Mouse (Mus musculus) midbrain, postnatal 0 days (tissue): Measurements from ENCODE around the gene Plcl1. TPM values are rescaled to one million over a fixed set of nuclear protein-coding genes. Genes with fewer than 3 reads are reported as not detected.

Experiments used
- ATAC-seq: fragments of 200-750 bp; cut with Nextera tagmentation; 2 replicates; pipeline ENCODE4 v1.8.0; 2017; ENCODE audit warnings: moderate number of reproducible peaks, mild to moderate bottlenecking, moderate TSS enrichment, moderate library complexity; ENCODE audit not compliant: low FRiP score
- DNase-seq: peaks from one replicate; pipeline ENCODE4 v3.0.0-alpha.2; 2015; ENCODE audit warnings: low spot score
- H3K27ac ChIP-seq: fragments of 300-500 bp; sonication (generic); 2 replicates; pipeline ENCODE4 v1.5.1; 2014; ENCODE audit warnings: low read depth, mild to moderate bottlenecking, low read length, mixed read lengths
- H3K27me3 ChIP-seq: fragments of 300-500 bp; sonication (generic); 2 replicates; pipeline ENCODE4 v1.6.1; 2014; ENCODE audit warnings: low read length, control low read depth, mixed read lengths; ENCODE audit not compliant: insufficient read depth
- H3K36me3 ChIP-seq: fragments of 300-500 bp; sonication (generic); 2 replicates; pipeline ENCODE4 v1.6.1; 2014; ENCODE audit warnings: low read length, control low read depth, mixed read lengths; ENCODE audit not compliant: insufficient read depth
- H3K4me1 ChIP-seq: fragments of 300-500 bp; sonication (generic); 2 replicates; pipeline ENCODE4 v1.6.1; 2014; ENCODE audit warnings: mild to moderate bottlenecking, control low read depth, antibody characterized with exemption, low read length, mixed read lengths; ENCODE audit not compliant: insufficient read depth
- H3K4me2 ChIP-seq: fragments of 300-500 bp; sonication (generic); 2 replicates; pipeline ENCODE4 v1.6.1; 2014; ENCODE audit warnings: low read depth, mild to moderate bottlenecking, low read length, mixed read lengths; ENCODE audit not compliant: poor library complexity, severe bottlenecking
- H3K4me3 ChIP-seq: fragments of 300-500 bp; sonication (generic); 2 replicates; pipeline ENCODE4 v1.5.1; 2014; ENCODE audit warnings: low read depth, mild to moderate bottlenecking, low read length, moderate library complexity
- H3K9ac ChIP-seq: fragments of 300-500 bp; sonication (generic); replicated peaks from 2 replicates; pipeline ENCODE4 v1.6.1; 2014; ENCODE audit warnings: mild to moderate bottlenecking, low read length, moderate library complexity, mixed read lengths; ENCODE audit not compliant: poor library complexity, severe bottlenecking
- H3K9me3 ChIP-seq: fragments of 300-500 bp; sonication (generic); 2 replicates; pipeline ENCODE4 v1.6.1; 2016; ENCODE audit warnings: low read length, control low read depth
- CTCF ChIP-seq: IDR thresholded peaks from 2 replicates; pipeline ENCODE4 v1.5.1; 2016; ENCODE audit warnings: antibody characterized with exemption, mild to moderate bottlenecking
- WGBS: fragments of 180-500 bp; shearing (Covaris S2); extraction: QIAGEN DNeasy Blood & Tissue Kit; methylation state at CpG from one replicate; pipeline ENCODE4 v1.1.7; 2014; 5-methylcytosine and 5-hydroxymethylcytosine counted together
- polyA plus RNA-seq: library from polyadenylated mRNA; unstranded; fragments of >200 nt; fragmentation: Nextera tagmentation; extraction: Ambion mirVana; gene quantifications from 2 replicates; pipeline ENCODE4 v1.2.1, GENCODE M21; 2015
- total RNA-seq: library from RNA; depleted of rRNA; stranded (reverse); fragments of >200 nt; gene quantifications from 2 replicates; pipeline ENCODE4 v1.2.3, GENCODE M21; 2014

Gene Plcl1
- total and polyA plus RNA-seq, 2 experiments from 2014 or later, result 3.9 to 9.4 TPM

- no peak overlapping the region for H3K9ac ChIP-seq
- H3K4me1 ChIP-seq, result no peaks in the 10 kb centered on the region
- 59% methylated on average over 3 of the region's 3 CpGs for whole genome bisulfite sequencing
- H3K36me3 ChIP-seq, result no peaks in the 10 kb centered on the region
- no peak for TF ChIP-seq CTCF
- no peak overlapping the region for H3K4me3 ChIP-seq
- ATAC-seq, result no peak
- H3K27ac ChIP-seq, result no peak overlapping the region
- H3K27me3 ChIP-seq, result no peaks in the 10 kb centered on the region
- no peaks in the 10 kb centered on the region for H3K9me3 ChIP-seq
- peak; percentile 65 for DNase-seq
- H3K4me2 ChIP-seq, result no peak overlapping the region
Observed at GRCm38 (mm10) chr1:55741885-55742284, 336.2 kb downstream of the Plcl1 start.

- H3K27me3 ChIP-seq, result no peaks in the 10 kb centered on the region
- 66% methylated on average over 5 of the region's 5 CpGs for WGBS
- ATAC-seq (no peak), DNase-seq (no peak)
- H3K9me3 ChIP-seq, result no peaks in the 10 kb centered on the region
- no peak for TF ChIP-seq CTCF
- H3K4me2 ChIP-seq, result no peak overlapping the region
- no peak overlapping the region for H3K9ac ChIP-seq
- no peak overlapping the region for H3K27ac ChIP-seq
- H3K36me3 ChIP-seq, result no peaks in the 10 kb centered on the region
- H3K4me1 ChIP-seq, result no peaks in the 10 kb centered on the region; the same call in 1 of the 2 replicates
- H3K4me3 ChIP-seq, result no peak overlapping the region
Observed at GRCm38 (mm10) chr1:55748516-55748915, 342.8 kb downstream of the Plcl1 start.

GRCm38 (mm10) chr1:55749770-55750169 lies 344.0 kb downstream of the Plcl1 start:
- no peak overlapping the region for H3K27ac ChIP-seq
- H3K36me3 ChIP-seq, result no peaks in the 10 kb centered on the region

GRCm38 (mm10) chr1:55755742-55756141 lies 350.0 kb downstream of the Plcl1 start:
- no peaks in the 10 kb centered on the region for H3K9me3 ChIP-seq
- 63% methylated on average over 10 of the region's 10 CpGs for WGBS

More at GRCm38 (mm10) chr1:55749770-55750169, 344.0 kb downstream of the Plcl1 start:
- no peak for ATAC-seq
- no peaks in the 10 kb centered on the region for H3K27me3 ChIP-seq
- H3K4me1 ChIP-seq, result no peaks in the 10 kb centered on the region; the same call in 1 of the 2 replicates
- no peak overlapping the region for H3K4me3 ChIP-seq
- 72% methylated on average over 7 of the region's 7 CpGs for WGBS
- H3K9me3 ChIP-seq, result no peaks in the 10 kb centered on the region
- H3K9ac ChIP-seq, result no peak overlapping the region
- no peak overlapping the region for H3K4me2 ChIP-seq
- TF ChIP-seq CTCF, result no peak
- no peak for DNase-seq

GRCm38 (mm10) chr1:55762284-55762683 lies 356.6 kb downstream of the Plcl1 start:
- H3K27me3 ChIP-seq, result no peaks in the 10 kb centered on the region
- no peaks in the 10 kb centered on the region for H3K36me3 ChIP-seq
- no peak overlapping the region for H3K4me3 ChIP-seq
- 53% methylated on average over 5 of the region's 5 CpGs for WGBS
- H3K4me2 ChIP-seq, result no peak overlapping the region
- ATAC-seq (no peak), DNase-seq (no peak)
- TF ChIP-seq CTCF, result no peak
- no peak overlapping the region for H3K9ac ChIP-seq
- H3K9me3 ChIP-seq, result no peaks in the 10 kb centered on the region
- H3K27ac ChIP-seq, result no peak overlapping the region
- no peaks in the 10 kb centered on the region for H3K4me1 ChIP-seq

More at GRCm38 (mm10) chr1:55755742-55756141, 350.0 kb downstream of the Plcl1 start:
- H3K27me3 ChIP-seq, result no peaks in the 10 kb centered on the region
- H3K27ac ChIP-seq, result no peak overlapping the region
- H3K4me3 ChIP-seq, result no peak overlapping the region
- H3K4me1 ChIP-seq, result no peaks in the 10 kb centered on the region
- peak; percentile 69 for TF ChIP-seq CTCF
- H3K4me2 ChIP-seq, result no peak overlapping the region
- ATAC-seq, result no peak
- no peaks in the 10 kb centered on the region for H3K36me3 ChIP-seq
- no peak overlapping the region for H3K9ac ChIP-seq
- peak; percentile 31 for DNase-seq

GRCm38 (mm10) chr1:55763171-55763570 lies 357.4 kb downstream of the Plcl1 start:
- TF ChIP-seq CTCF, result no peak
- Histone ChIP-seq H3K4me2 (no peak overlapping the region), H3K27ac (no peak overlapping the region), H3K4me1 (no peaks in the 10 kb centered on the region), H3K27me3 (no peaks in the 10 kb centered on the region), H3K36me3 (no peaks in the 10 kb centered on the region), H3K9me3 (no peaks in the 10 kb centered on the region), H3K9ac (no peak overlapping the region), H3K4me3 (no peak overlapping the region)
- DNase-seq (no peak), ATAC-seq (no peak)
- WGBS, result 86% methylated on average over 2 of the region's 2 CpGs
